Mouse (Mus musculus) embryonic fibroblast, embryonic 13.5 days (primary cell): ENCODE results near the gene Hoxa5.

Source experiments
- CTCF ChIP-seq: IDR thresholded peaks from 2 replicates; pipeline ENCODE4 v1.5.1; 2011; ENCODE audit warnings: mild to moderate bottlenecking, control low read depth, low read length, moderate library complexity, borderline replicate concordance; ENCODE audit not compliant: insufficient read depth
- POLR2A ChIP-seq: IDR thresholded peaks from 2 replicates; pipeline ENCODE4 v1.6.1; 2011; ENCODE audit warnings: low read depth, mild to moderate bottlenecking, control low read depth, low read length, moderate library complexity

DNA sequence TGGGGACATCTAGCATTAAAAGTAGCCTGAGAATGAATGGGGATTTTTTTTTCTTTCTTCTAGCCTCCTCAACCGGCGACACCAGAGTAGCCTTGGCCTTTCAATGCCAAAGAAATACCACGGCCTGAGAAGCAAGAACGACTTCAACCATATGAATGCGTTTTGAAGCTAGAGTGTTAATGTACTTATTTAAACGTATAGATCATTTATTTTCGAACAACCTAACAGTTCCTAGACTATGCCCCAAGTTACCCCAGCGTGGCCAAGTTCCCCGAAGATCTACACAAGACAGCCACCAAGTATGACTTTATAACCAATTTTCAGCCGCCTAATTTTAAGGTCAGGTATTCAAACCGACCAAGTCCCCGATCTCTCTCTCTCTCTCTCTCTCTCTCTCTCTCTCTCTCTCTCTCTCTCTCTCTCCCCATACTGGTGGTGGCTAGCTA is 16.5 kb upstream of the Hoxa5 start:
- TF ChIP-seq POLR2A (no peak), CTCF (no peak)
